Mouse (Mus musculus) ES-E14 (cell line): ENCODE results near the gene Gm10188. TPM values are rescaled to one million over a fixed set of nuclear protein-coding genes. Genes with fewer than 3 reads are reported as not detected.

Experiments used
- DNase-seq: peaks from one replicate; pipeline ENCODE4 v3.0.0-alpha.2; 2013; ENCODE audit warnings: low read depth, low spot score
- H3K27ac ChIP-seq: 2 replicates; pipeline ENCODE4 v1.5.1; 2012; ENCODE audit warnings: low read depth, mild to moderate bottlenecking, low read length, moderate library complexity, mixed read lengths; ENCODE audit not compliant: poor library complexity, insufficient read depth, severe bottlenecking
- H3K36me3 ChIP-seq: 2 replicates; pipeline ENCODE4 v1.6.1; 2012; ENCODE audit warnings: mild to moderate bottlenecking, low read length, moderate library complexity, mixed read lengths; ENCODE audit not compliant: control insufficient read depth, poor library complexity, insufficient read depth, severe bottlenecking
- H3K4me1 ChIP-seq, 2 experiments: fragments of 150-350 bp in 1 of 2; sonication (generic) in 1 of 2; 2 replicates each; pipeline ENCODE4 v1.6.1; 2012; ENCODE audit warnings: low read length in 2 of 2, mild to moderate bottlenecking in 1 of 2, mixed read lengths in 1 of 2; ENCODE audit not compliant: control insufficient read depth in 2 of 2, insufficient read depth in 2 of 2, poor library complexity in 1 of 2
- H3K4me3 ChIP-seq, 2 experiments: fragments of 150-350 bp in 1 of 2; sonication (generic) in 1 of 2; 2 replicates each; pipeline ENCODE4 v1.5.1; 2012; ENCODE audit warnings: low read length in 2 of 2, low read depth in 1 of 2, mild to moderate bottlenecking in 1 of 2, mixed read lengths in 1 of 2; ENCODE audit not compliant: insufficient read depth in 1 of 2, poor library complexity in 1 of 2, severe bottlenecking in 1 of 2
- H3K9ac ChIP-seq: 2 replicates; pipeline ENCODE4 v1.6.1; 2012; ENCODE audit warnings: low read depth, mild to moderate bottlenecking, low read length, mixed read lengths; ENCODE audit not compliant: poor library complexity, insufficient read depth, severe bottlenecking
- H3K9me3 ChIP-seq: fragments of 150-350 bp; sonication (generic); 2 replicates; pipeline ENCODE4 v1.6.1; 2012; ENCODE audit warnings: low read depth, mild to moderate bottlenecking, low read length; ENCODE audit not compliant: control insufficient read depth, insufficient read depth
- CHD2 ChIP-seq: IDR thresholded peaks from 2 replicates; pipeline ENCODE4 v1.6.1; 2014; ENCODE audit warnings: mild to moderate bottlenecking, low read depth, low read length, inconsistent platforms
- HCFC1 ChIP-seq: IDR thresholded peaks from 2 replicates; pipeline ENCODE4 v1.6.1; 2012; ENCODE audit warnings: low read length, inconsistent platforms, borderline replicate concordance; ENCODE audit not compliant: insufficient read depth
- MAFK ChIP-seq: IDR thresholded peaks from 2 replicates; pipeline ENCODE4 v1.6.1; 2014; ENCODE audit warnings: mild to moderate bottlenecking, low read depth, low read length, inconsistent platforms; ENCODE audit not compliant: insufficient read depth
- ZC3H11A ChIP-seq: IDR thresholded peaks from 2 replicates; pipeline ENCODE4 v1.6.1; 2012; ENCODE audit warnings: low read depth, mild to moderate bottlenecking, inconsistent platforms, low read length, borderline replicate concordance
- ZNF384 ChIP-seq: IDR thresholded peaks from 2 replicates; pipeline ENCODE4 v1.6.1; 2012; ENCODE audit warnings: low read depth, low read length, inconsistent platforms
- in situ Hi-C, 2 experiments: fragments of 600-800 bp; cut with MboI; formaldehyde crosslinking; loops; one replicate each; pipeline ENCODE4 v1.15.1; 2025; ENCODE audit warnings: low sequenced_read_pairs in 2 of 2, inconsistent platforms in 1 of 2; ENCODE audit not compliant: unreplicated experiment in 2 of 2
- total RNA-seq: library from RNA; depleted of rRNA; stranded (reverse); fragments of 300-350 nt; gene quantifications from 2 replicates; pipeline ENCODE4 v1.2.3, GENCODE M21; 2012

The Gm10188 gene
- total RNA-seq, 1 experiment, result not detected

DNA sequence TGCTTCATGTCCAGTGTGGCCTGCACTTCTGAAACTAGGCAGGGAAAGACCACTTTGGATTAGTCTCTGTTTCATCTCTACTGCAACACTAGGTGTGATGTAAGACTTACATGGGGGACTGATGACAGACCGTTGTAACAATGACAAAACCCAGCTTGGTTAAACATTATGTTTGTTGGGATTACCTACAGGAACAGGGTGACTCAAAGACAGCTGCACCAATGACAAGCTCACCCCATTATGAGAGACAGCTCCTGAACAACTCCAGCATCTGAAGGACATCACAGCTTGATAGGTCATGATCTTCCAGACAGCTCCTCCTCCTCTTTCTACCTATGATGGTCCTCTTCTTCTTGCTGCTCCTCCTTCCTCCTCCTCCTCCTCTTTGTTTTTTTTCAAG, 30.8 kb upstream of the Gm10188 start:
- Histone ChIP-seq H3K9ac (no peak overlapping the region), H3K9me3 (no peaks in the 10 kb centered on the region), H3K4me1 (peaks cover 8 to 16% of the 10 kb centered on the region in 2 experiments), H3K36me3 (no peaks in the 10 kb centered on the region), H3K4me3 (no peak overlapping the region), H3K27ac (no peak overlapping the region)
- in situ Hi-C loops, result no loop called here
- DNase-seq, result no peak
- TF ChIP-seq ZNF384, result no peak
- TF ChIP-seq HCFC1, result no peak
- TF ChIP-seq MAFK, result no peak
- TF ChIP-seq ZC3H11A, result no peak
- no peak for TF ChIP-seq CHD2

DNA sequence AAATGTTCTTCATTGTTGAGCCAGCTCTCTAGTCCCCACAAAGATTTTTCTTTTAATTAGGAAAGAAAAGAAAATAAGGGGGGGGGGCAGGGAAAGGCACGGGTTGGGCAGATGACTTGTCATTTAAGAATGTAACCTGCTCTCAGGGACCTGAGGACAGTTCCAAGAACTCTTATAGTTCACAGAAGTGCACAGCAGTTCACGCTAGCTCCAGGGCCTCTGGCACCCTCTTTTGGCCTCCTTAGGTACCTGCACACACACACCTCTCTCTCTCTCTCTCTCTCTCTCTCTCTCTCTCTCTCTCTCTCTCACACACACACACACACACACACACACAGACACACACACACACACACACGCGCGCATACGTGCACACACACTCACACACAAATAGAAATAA, 24.9 kb upstream of the Gm10188 start:
- TF ChIP-seq ZC3H11A (no peak), ZNF384 (no peak), MAFK (no peak), CHD2 (no peak), HCFC1 (no peak)
- in situ Hi-C loops, result no loop called here
- H3K27ac ChIP-seq, result no peak overlapping the region
- no peak for DNase-seq
- H3K9me3 ChIP-seq, result no peaks in the 10 kb centered on the region
- peaks cover 0 to 10% of the 10 kb centered on the region in 2 experiments; a peak in 2 of 4 replicates for H3K4me1 ChIP-seq
- H3K9ac ChIP-seq, result no peak overlapping the region
- H3K36me3 ChIP-seq, result no peaks in the 10 kb centered on the region
- no peak overlapping the region for H3K4me3 ChIP-seq

DNA sequence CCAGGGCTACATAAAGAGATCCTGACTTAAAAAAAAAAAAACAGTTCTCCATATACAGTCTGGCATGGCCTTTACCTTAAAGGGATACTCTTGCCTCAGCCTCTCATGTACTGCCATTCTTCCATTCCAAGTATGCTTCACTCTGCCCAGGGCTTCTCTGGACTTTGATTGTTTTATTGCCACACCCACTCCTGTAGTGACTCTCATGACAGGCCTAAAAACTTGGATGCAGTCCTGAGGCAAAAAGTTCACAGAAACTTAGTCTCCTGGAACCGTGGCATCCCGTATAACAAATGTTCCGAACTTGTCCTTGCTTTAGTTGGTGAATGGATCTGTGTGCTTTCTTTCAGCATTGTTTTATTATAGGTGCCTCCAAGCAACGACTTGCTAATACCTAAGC, 17.1 kb upstream of the Gm10188 start:
- TF ChIP-seq ZNF384, result no peak
- TF ChIP-seq CHD2, result no peak
- TF ChIP-seq MAFK, result no peak
- no peak for TF ChIP-seq ZC3H11A
- TF ChIP-seq HCFC1, result no peak
- in situ Hi-C loops, result no loop called here
- DNase-seq, result no peak
- Histone ChIP-seq H3K9ac (no peak overlapping the region), H3K9me3 (no peaks in the 10 kb centered on the region), H3K27ac (no peak overlapping the region), H3K4me1 (no peaks in the 10 kb centered on the region), H3K4me3 (no peak overlapping the region), H3K36me3 (no peaks in the 10 kb centered on the region)

DNA sequence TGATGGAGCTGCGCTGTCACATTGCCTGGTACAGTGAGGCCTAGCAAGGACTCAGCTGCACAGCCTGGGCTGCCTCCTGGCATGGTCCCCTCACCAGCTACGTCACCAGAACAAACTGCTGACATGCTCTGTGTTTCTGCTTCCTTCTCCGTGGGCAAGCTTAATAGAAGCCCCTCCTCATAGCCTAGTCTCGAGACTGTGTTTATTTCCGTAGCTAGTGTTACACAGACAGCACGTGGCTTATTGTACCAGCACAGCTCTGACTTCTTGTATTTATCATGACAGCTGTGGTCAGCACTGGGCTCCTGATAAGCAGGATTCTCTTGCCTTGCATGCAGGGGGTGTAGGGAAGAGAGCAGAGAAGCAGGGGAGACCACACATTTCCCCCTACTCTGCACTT, 16.6 kb upstream of the Gm10188 start:
- TF ChIP-seq ZC3H11A, result no peak
- TF ChIP-seq ZNF384, result no peak
- no peak for TF ChIP-seq MAFK
- no peak for TF ChIP-seq CHD2
- TF ChIP-seq HCFC1, result no peak
- Histone ChIP-seq H3K4me1 (no peaks in the 10 kb centered on the region), H3K9me3 (no peaks in the 10 kb centered on the region), H3K27ac (no peak overlapping the region), H3K36me3 (no peaks in the 10 kb centered on the region), H3K9ac (no peak overlapping the region), H3K4me3 (no peak overlapping the region)
- in situ Hi-C loops, result no loop called here
- DNase-seq, result no peak

DNA sequence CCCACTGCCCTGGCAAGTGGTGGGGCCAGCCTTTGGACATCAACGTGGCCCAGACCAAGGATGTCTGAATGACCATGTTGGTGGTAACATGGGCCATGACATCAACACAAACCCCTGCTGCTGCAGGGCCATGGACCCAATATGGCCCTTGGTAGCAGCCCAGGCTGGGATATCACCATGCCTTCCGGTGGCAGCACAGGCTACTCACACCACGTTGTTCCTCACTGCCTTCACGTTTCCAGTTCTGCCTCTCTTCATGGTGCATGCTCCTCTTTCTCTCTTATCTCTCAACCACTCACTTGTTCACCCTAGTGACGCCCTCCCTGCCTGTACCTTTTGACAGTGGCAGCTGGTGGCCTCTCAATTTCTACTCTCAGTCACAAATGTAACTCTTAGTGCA, 15.4 kb upstream of the Gm10188 start:
- Histone ChIP-seq H3K9ac (no peak overlapping the region), H3K27ac (no peak overlapping the region; the same call in 1 of the 2 replicates), H3K4me1 (no peaks in the 10 kb centered on the region), H3K9me3 (no peaks in the 10 kb centered on the region), H3K4me3 (no peak overlapping the region), H3K36me3 (no peaks in the 10 kb centered on the region)
- in situ Hi-C loops, result no loop called here
- DNase-seq, result no peak
- no peak for TF ChIP-seq HCFC1
- TF ChIP-seq ZC3H11A, result no peak
